Mouse (Mus musculus) lung, adult 2 months (tissue): ENCODE measurements at regions not wholly inside any gene's neighbourhood (a gene's known extent, or its start where the extent isn't known, plus 50 kb on each side); places are given as distances from the start of the nearest gene placed in this dataset.

Experiments
- CTCF ChIP-seq: fragments of 200-500 bp; IDR thresholded peaks from 2 replicates; pipeline ENCODE4 v1.5.1; 2011; ENCODE audit warnings: mild to moderate bottlenecking, low read length, control low read depth; ENCODE audit not compliant: insufficient read depth
- POLR2A ChIP-seq: fragments of 200-500 bp; IDR thresholded peaks from 2 replicates; pipeline ENCODE4 v1.6.1; 2011; ENCODE audit warnings: low read depth, mild to moderate bottlenecking, control low read depth, low read length, borderline replicate concordance; ENCODE audit errors: extremely low read depth

DNA sequence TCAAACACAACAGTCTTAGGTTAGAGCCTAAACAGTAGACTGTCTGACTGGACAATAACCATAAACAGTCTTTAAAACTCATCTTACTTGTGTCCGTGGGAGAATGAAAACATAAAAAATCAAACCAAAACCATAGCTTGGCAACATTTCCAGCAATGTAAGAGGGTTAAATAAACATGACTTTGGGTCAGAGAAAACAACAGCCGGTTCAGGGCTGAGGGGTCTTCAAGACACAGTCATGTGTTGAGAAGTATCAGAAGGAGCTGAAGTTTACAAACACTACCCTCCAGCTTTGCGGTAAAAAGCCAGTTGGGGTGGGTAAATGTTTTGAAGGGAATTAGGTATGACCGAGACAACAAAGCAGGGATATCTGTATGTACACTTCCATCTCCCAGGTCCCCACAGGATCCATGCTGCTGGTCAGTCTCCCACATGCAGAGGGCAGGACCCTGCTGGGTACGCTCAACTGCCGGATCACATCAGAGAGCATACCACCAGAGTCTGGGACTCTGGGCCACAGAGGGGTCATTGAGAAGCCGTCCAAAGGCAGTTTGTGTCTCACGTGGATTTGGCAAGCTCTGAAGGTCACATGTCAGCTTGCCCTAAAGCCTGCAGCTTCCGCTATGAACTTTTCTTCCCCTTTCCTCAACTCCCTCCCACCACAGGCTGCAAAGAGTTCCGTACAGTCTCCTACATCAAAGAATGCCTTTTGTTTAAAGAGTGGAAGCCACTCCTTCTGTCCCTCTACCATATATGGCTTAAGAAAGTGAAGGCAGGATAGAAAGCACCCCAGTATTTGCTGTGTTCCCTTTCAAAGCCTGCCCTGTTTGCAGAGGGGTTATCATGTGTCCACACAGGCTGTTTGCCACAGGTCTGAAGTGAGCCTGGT lies 103.9 kb upstream of the Thbs1 start:
- TF ChIP-seq CTCF: no peak
- no peak for TF ChIP-seq POLR2A
